Mouse (Mus musculus): ENCODE results near the gene 1700008O03Rik. TPM values are rescaled to one million over a fixed set of nuclear protein-coding genes. Genes with fewer than 3 reads are reported as not detected.
A peak's percentile ranks its signal among the peaks of the same experiment; 100 is the strongest.

1700008O03Rik gene
- total RNA-seq (2021) = under 1 TPM; 0.28 to 0.62 TPM

- intact Hi-C loops (cut with DNase I) = no loop called here
- no peak for DNase-seq (ENCODE audit: low spot score)
Measured at GRCm38 (mm10) chr7:44385720-44386119, at the start of gene 1700008O03Rik. Gene 1700008O03Rik, minus strand, starts transcription at chr7:44385820.

GRCm38 (mm10) chr7:44434089-44434488 is 48.5 kb upstream of the 1700008O03Rik start:
- intact Hi-C loops (cut with DNase I) = no loop called here
- no peak for DNase-seq (ENCODE audit: low spot score)

DNA sequence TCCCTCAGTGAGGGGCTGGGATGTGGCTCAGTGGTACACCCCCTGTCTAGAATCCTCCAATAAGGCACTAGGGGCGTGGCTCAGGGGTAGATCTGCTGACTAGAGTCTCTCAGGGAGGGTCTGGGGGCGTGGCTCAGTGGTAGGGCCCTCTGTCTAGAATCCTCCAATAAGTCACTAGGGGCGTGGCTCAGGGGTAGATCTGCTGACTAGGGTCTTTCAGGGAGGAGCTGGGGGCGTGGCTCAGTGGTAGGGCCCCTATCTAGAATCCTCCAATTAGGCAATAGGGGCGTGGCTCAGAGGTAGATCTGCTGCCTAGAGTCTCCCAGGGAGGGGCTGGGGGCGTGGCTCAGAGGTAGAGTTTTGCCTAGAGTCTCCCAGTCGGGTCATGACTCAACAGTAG is 47.8 kb upstream of the 1700008O03Rik start:
- no peak for DNase-seq (ENCODE audit: low spot score)
- intact Hi-C loops (cut with DNase I) = no loop called here

DNA sequence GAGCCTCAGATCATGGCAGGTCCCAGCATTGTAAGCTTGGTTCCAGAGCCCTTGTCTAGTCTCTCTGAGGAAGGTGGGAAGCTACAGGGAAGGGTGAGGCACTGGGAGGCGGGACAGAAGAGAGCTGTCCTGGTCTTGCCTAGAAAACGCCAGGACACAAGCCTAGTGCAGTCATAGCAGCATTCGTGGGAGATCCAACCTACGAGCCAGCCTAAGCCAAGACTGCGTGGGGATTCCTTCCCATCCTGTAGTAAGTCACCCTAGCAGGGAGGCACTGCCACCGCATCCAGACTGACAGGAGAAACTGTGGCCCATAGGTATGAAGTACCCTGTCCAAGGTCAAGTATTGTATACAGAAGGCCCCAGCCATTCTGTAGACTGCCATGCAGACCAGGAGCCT is 46.9 kb upstream of the 1700008O03Rik start:
- intact Hi-C loops (cut with DNase I) = no loop called here
- no peak for DNase-seq (ENCODE audit: low spot score)

DNA sequence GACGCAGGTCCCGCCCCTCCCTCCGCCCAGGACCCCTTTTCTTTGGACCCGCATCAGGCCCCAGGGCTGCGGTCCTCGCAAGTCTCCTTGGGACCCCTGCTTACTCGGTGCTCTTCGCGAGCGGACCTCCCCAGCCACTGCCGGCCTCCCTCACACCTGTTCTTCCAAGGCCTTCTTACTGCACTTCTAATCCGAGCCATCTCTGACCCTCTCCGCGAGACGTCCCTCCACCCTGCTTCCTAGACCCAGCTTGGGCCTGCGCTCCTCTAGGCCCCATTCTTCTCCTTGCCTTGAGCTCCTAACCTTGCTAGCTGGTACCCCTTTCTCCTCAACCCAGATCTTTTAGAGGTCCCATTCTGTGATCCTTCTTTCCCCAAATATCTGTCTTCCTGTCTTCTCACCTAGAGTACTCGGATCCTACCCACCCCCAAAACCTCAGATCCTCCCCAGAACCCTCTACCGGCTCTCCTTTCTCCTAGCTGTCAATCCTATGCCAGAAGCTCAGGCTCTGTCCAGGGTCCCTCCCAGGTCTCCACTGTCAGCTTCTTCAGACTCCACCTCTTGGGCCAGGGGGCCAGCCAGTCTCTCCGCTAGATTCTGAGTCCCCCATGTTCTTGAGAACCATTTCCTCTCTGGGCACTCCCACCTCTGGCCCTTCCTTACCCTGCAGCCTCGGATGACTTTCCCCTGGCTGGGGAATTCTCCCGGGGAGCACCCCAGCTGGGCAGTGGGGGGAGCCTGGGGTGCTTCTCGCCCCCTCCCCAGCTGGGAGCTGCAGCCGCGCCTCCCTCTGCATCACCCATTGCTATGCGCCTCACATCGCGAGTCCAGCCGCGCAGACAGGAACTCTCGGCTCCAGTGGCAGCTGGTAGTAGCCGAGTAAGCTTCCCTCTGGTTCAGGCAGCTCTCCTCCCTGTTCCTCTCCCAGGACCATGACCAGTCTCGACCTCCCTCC is 44.2 kb upstream of the 1700008O03Rik start:
- intact Hi-C loops (cut with DNase I) = no loop called here

GRCm38 (mm10) chr7:44428968-44429521 is 43.4 kb upstream of the 1700008O03Rik start, which contains the start of gene Lrrc4b:
Gene Lrrc4b, plus strand, starts transcription at chr7:44429018.
- intact Hi-C loops (cut with DNase I) = no loop called here
- no peak for DNase-seq (ENCODE audit: low spot score)

More for the DNA sequence above, 44.2 kb upstream of the 1700008O03Rik start:
- DNase-seq (ENCODE audit: low spot score) = no peak

GRCm38 (mm10) chr7:44428171-44428950 is 42.7 kb upstream of the 1700008O03Rik start:
- no peak for DNase-seq (ENCODE audit: low spot score)
- intact Hi-C loops (cut with DNase I) = no loop called here

- intact Hi-C loops (cut with DNase I) = no loop called here
- no peak for DNase-seq (ENCODE audit: low spot score)
Measured at GRCm38 (mm10) chr7:44427666-44428065, 42.0 kb upstream of the 1700008O03Rik start.

DNA sequence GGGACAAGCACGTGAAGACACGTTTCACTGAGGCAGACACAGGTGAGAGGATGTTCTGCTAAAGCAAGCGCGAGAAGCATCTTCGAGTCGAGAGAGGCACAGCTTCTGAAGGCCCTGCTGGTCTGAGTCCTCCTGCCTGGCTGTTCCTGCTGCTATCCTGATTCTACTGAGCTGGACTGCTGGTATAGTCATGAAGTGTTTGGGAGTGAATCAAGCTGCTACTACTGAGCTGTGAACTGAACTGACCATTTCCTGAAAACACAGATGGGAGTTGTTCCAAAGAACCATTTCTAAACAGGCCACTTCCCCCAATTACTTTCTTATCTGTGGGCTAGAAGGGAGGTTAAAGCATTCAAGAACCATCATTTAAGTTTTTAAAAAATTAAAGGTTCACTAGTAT is 27.7 kb upstream of the 1700008O03Rik start:
- DNase-seq (ENCODE audit: low spot score) = no peak
- intact Hi-C loops (cut with DNase I) = no loop called here

DNA sequence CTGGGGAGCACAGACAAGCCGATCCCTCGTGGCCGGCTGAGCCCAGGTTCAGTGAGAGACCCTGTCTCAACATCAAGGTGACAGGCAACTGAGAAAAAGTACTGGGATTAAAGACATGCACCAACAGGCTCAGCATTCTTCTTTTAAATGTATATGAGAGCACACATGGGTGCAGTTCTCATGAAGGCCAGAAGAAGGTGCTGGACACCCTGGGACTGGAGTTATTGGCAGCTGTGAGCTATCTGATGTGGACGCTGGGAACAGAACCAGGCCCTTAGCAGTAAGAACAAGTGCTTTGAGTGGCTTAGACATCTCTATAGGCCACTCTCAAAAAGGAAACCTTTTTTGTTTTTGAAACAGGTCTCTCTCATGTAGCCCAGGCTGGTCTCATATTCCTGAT is 25.5 kb upstream of the 1700008O03Rik start:
- intact Hi-C loops (cut with DNase I) = no loop called here
- DNase-seq (ENCODE audit: low spot score) = no peak

- DNase-seq (ENCODE audit: low spot score) = no peak
- intact Hi-C loops (cut with DNase I) = no loop called here
Measured at GRCm38 (mm10) chr7:44406015-44406355, 20.4 kb upstream of the 1700008O03Rik start.

DNA sequence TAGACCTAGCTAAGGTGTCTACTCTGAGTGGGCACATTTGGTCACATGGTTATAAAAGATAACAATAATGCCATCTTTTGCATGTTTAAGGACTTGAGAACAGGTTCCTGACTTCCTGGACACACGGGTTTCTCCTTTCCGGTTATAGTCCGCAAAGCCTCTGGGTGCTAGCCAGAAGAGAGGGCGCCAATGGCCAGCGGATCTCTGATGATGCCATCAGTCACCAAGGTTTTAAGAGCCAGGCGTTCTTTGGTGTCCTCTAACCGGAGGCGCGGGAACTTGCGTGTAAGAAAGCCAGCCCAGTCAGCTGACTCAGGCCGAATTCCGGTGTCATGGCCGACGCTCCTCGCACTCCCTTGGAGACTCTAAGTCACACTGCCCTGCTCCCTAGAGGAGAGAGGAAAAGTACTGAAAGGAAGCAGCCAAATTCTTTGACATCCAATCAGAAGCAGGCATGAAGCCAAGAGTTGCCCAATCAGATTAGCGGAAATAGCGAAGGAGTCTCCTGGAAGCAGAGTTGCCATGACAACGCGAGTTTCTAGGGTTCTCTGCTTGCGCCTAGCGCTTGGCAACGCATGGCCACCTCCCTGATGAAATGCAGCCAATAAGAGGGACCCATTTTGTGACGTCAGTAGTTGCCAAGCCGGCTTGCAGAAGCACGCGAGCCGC is 19.9 kb upstream of the 1700008O03Rik start:
- DNase-seq (ENCODE audit: low spot score) = peak; percentile 67
- intact Hi-C loops (cut with DNase I) = no loop called here

- intact Hi-C loops (cut with DNase I) = loop anchor here (5.0 kb wide), 1 partner anchor 86 kb away; no protein-coding TSS in a partner anchor
- DNase-seq (ENCODE audit: low spot score) = no peak
Measured at GRCm38 (mm10) chr7:44401673-44402072, 16.1 kb upstream of the 1700008O03Rik start.

DNA sequence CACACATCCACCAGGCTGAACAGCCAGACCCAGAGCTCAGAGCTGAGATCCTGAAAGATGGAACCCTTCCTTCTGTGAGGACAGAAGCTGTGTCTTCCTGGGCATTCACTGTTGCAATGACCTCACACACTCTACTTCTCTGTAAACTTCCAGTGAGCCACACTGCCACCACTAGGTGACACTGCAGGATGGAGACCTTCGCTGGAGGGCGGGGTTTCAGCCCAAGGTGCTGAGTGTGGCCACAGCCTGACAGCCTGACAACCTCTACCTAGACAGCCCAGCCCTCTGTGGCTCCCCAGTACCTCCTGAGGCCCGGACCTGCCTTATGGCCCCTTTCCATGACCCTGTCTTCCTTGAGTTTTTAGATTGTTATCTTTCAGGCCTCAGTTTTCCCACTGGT is 12.9 kb upstream of the 1700008O03Rik start:
- no peak for DNase-seq (ENCODE audit: low spot score)
- intact Hi-C loops (cut with DNase I) = no loop called here

GRCm38 (mm10) chr7:44393284-44393683 is 7.7 kb upstream of the 1700008O03Rik start:
- intact Hi-C loops (cut with DNase I) = no loop called here
- DNase-seq (ENCODE audit: low spot score) = no peak

DNA sequence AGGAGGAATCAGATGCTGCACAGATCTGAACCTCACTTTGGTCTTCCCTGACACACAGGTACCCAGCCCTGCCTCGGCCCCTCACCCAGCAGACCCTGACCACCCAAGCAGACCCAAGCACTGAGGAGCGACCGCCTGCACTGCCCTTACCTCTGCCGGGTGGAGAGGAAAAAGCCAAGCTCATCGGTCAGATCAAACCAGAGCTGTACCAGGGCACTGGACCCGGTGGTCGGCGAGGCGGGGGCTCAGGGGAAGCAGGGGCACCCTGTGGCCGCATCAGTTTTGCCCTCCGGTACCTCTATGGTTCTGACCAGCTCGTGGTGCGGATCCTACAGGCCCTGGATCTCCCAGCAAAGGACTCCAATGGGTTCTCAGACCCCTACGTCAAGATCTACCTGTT is 6.7 kb upstream of the 1700008O03Rik start:
- DNase-seq (ENCODE audit: low spot score) = no peak

DNA sequence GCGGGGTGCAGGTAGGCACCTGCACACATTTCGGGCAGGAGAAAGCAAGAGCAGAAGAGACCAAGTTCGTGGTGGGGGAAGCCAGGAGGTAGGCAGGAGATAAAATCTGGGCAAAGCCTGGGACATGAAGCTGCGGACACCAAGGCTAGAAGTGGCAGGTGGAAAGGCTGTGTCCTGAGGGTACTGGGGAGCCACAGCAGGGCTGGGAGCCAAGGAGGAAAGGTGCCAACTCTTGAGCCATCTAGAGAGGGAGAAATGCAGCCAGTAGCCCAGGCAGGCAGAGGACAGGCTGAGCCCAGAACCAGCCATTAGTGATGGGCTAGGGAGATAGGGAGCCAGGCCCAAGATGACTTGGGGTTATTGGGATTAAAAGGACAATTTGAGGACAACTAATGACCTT is 6.2 kb upstream of the 1700008O03Rik start:
- intact Hi-C loops (cut with DNase I) = no loop called here

More for the DNA sequence above, 6.7 kb upstream of the 1700008O03Rik start:
- intact Hi-C loops (cut with DNase I) = no loop called here

DNA sequence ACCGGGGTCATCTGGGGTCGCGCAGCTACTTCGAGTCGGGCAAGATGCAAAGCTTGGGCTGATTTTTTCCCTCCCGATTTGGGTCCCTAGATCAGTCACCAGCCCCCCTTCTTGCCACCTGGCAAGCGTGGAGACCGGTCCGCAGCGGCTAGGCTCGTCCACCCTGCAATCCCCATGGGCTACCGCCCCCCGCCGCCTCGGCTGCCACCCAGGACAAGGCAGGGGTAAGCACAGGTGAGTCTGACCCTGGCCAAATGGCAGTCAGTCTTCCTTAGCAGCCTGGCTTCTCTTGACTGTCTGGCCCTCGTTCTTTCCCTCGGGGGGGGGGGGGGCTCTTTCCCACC is 932 bp downstream of the 1700008O03Rik start:
- intact Hi-C loops (cut with DNase I) = no loop called here
- no peak for DNase-seq (ENCODE audit: low spot score)

More for the DNA sequence above, 6.2 kb upstream of the 1700008O03Rik start:
- DNase-seq (ENCODE audit: low spot score) = no peak

GRCm38 (mm10) chr7:44383980-44384715 is 1.5 kb downstream of the 1700008O03Rik start, which contains the start of gene Syt3:
Gene Syt3, plus strand, starts transcription at chr7:44384102.
- DNase-seq (ENCODE audit: low spot score) = no peak

More at GRCm38 (mm10) chr7:44383980-44384715, 1.5 kb downstream of the 1700008O03Rik start, which contains the start of gene Syt3:
- intact Hi-C loops (cut with DNase I) = no loop called here
